Mouse (Mus musculus) testis, adult 2 months (tissue): ENCODE data around the gene Vps13a. TPM values are rescaled to one million over a fixed set of nuclear protein-coding genes. Genes with fewer than 3 reads are reported as not detected.

Experiments
- H3K27ac ChIP-seq: fragments of 200-500 bp; 2 replicates; pipeline ENCODE4 v1.5.1; 2012; ENCODE audit warnings: low read depth, low read length; ENCODE audit not compliant: control insufficient read depth, insufficient read depth
- H3K27me3 ChIP-seq: fragments of 200-500 bp; 2 replicates; pipeline ENCODE4 v1.6.1; 2012; ENCODE audit warnings: mild to moderate bottlenecking, low read length, moderate library complexity; ENCODE audit not compliant: control insufficient read depth, insufficient read depth
- H3K36me3 ChIP-seq: fragments of 200-500 bp; 2 replicates; pipeline ENCODE4 v1.6.1; 2012; ENCODE audit warnings: mild to moderate bottlenecking, low read length; ENCODE audit not compliant: control insufficient read depth, insufficient read depth
- H3K4me1 ChIP-seq: fragments of 200-500 bp; 2 replicates; pipeline ENCODE4 v1.6.1; 2012; ENCODE audit warnings: low read length; ENCODE audit not compliant: control insufficient read depth, insufficient read depth
- H3K4me3 ChIP-seq: fragments of 200-500 bp; 2 replicates; pipeline ENCODE4 v1.5.1; 2012; ENCODE audit warnings: low read depth, mild to moderate bottlenecking, low read length, moderate library complexity, mixed read lengths; ENCODE audit not compliant: control insufficient read depth
- CTCF ChIP-seq: fragments of 200-500 bp; IDR thresholded peaks from 2 replicates; pipeline ENCODE4 v1.5.1; 2012; ENCODE audit warnings: low read depth, mild to moderate bottlenecking, inconsistent platforms, low read length, moderate library complexity; ENCODE audit not compliant: control insufficient read depth, insufficient read depth, insufficient replicate concordance
- POLR2A ChIP-seq: fragments of 200-500 bp; IDR thresholded peaks from 2 replicates; pipeline ENCODE4 v1.6.1; 2012; ENCODE audit warnings: low read depth, mild to moderate bottlenecking, inconsistent platforms, low read length, moderate library complexity; ENCODE audit not compliant: control insufficient read depth
- polyA plus RNA-seq: library from polyadenylated mRNA; depleted of rRNA; stranded (reverse); fragments of >200 nt; gene quantifications from 2 replicates; pipeline ENCODE4 v1.2.3, GENCODE M21; 2012; rRNA removed

Vps13a gene
- 18.2 and 23.4 TPM in 2 replicates for polyA plus RNA-seq

- no peaks in the 10 kb centered on the region for H3K36me3 ChIP-seq
- peak within 1 kb of the TSS; percentile 92 for H3K27ac ChIP-seq
- peaks cover 9% of the 10 kb centered on the region; the same call in 1 of the 2 replicates for H3K4me1 ChIP-seq
- no peak for TF ChIP-seq CTCF
- peak; percentile 66 for TF ChIP-seq POLR2A
- H3K4me3 ChIP-seq, result peak within 1 kb of the TSS; percentile 87
- H3K27me3 ChIP-seq, result no peaks in the 10 kb centered on the region
Observed at GRCm38 (mm10) chr19:16780790-16781384, at the start of gene Vps13a. TSS of gene Vps13a (minus strand) at chr19:16780933.

DNA sequence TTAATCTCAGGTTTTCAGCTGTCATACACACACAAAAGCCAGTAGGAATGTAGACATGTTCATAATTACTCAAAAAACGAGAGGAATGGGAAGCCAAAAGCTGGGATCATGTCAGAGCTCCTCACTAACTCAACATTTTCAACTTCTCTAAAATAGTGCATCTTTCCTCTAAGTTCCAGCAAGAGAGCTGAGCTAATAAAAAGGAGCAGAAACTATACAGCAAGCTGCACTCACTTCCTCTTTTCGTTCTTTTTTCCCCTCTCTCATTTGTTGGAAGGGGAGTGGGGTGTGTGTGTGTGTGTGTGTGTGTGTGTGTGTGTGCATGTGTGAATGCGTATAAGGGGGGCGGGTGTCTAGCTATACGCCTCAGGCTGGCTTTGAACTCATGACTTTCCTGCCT, 46.9 kb upstream of the Vps13a start:
- Histone ChIP-seq H3K27me3 (no peaks in the 10 kb centered on the region), H3K36me3 (no peaks in the 10 kb centered on the region), H3K4me3 (no peak overlapping the region), H3K4me1 (no peaks in the 10 kb centered on the region), H3K27ac (no peak overlapping the region)
- TF ChIP-seq POLR2A (no peak), CTCF (no peak)

DNA sequence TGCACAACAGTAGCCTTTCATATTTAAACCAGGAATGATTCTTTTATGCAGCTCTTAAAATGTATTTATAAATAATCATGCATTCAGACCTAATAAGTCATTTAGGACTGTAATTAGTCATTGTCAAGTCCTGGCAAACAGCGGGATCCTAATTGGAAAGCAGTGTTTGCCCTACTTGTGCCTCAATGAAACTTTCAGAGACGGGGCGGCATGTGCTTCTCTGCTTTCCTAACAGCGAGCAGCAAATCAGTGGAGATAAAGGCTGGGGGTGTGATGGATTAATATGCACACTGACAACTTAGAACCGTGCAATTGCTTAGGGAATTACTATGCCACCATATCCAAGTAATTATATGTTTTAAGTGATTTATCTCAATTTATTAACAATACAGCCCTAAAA, 44.5 kb upstream of the Vps13a start:
- H3K27ac ChIP-seq, result no peak overlapping the region
- H3K27me3 ChIP-seq, result no peaks in the 10 kb centered on the region
- no peaks in the 10 kb centered on the region for H3K4me1 ChIP-seq
- H3K36me3 ChIP-seq, result no peaks in the 10 kb centered on the region
- TF ChIP-seq POLR2A, result no peak
- TF ChIP-seq CTCF, result no peak
- no peak overlapping the region for H3K4me3 ChIP-seq

DNA sequence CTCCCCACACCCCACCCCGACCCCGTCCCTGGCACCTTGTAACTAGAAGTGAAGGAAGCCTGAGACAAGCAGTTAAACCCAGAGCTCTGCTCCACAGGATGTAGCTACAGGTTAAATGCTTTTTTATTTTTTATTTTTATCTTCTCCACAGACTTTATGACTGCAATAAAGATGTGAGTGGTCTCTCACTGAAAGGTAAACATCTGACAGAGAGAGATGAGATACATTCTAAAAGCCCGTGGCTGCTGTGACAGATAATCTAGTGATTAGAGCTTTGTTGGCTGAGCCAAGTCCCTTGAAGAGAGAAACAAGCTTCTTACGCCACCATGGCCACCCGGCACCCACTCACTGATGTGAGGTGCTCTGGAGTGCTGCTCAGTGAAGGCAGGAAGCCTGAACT, 34.1 kb upstream of the Vps13a start:
- no peak overlapping the region for H3K27ac ChIP-seq
- H3K4me3 ChIP-seq, result no peak overlapping the region
- H3K36me3 ChIP-seq, result no peaks in the 10 kb centered on the region
- no peaks in the 10 kb centered on the region for H3K27me3 ChIP-seq
- peaks cover 7% of the 10 kb centered on the region for H3K4me1 ChIP-seq
- TF ChIP-seq CTCF (no peak), POLR2A (no peak)

GRCm38 (mm10) chr19:16813306-16813705, 32.6 kb upstream of the Vps13a start:
- Histone ChIP-seq H3K27ac (no peak overlapping the region), H3K4me3 (no peak overlapping the region), H3K27me3 (no peaks in the 10 kb centered on the region), H3K36me3 (no peaks in the 10 kb centered on the region), H3K4me1 (peaks cover 10% of the 10 kb centered on the region)
- no peak for TF ChIP-seq CTCF
- TF ChIP-seq POLR2A, result no peak

GRCm38 (mm10) chr19:16812072-16812608, 31.4 kb upstream of the Vps13a start:
- Histone ChIP-seq H3K4me1 (peaks cover 10% of the 10 kb centered on the region), H3K27ac (no peak overlapping the region), H3K27me3 (no peaks in the 10 kb centered on the region), H3K4me3 (no peak overlapping the region), H3K36me3 (no peaks in the 10 kb centered on the region)
- TF ChIP-seq POLR2A, result no peak
- no peak for TF ChIP-seq CTCF

DNA sequence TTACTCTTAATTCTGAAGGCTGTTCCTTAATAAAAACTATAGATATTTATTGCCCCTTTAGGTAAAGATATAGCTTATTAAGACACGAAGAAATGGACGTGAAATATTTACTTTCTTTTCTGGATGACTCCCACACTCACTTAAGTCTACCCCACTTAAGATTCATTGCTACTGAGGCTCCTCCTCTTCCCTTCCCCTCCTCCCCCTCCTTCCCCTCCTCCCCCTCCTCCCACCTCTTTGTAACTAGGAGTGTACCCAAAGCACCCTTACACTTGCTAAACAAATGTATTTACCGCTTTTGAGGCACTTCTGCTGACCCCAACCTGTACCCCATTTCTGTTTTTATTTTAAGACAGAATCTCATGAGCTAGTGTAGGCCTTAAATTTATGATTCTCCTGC, 24.4 kb upstream of the Vps13a start:
- TF ChIP-seq POLR2A (no peak), CTCF (no peak)
- no peaks in the 10 kb centered on the region for H3K27me3 ChIP-seq
- H3K36me3 ChIP-seq, result no peaks in the 10 kb centered on the region
- H3K4me1 ChIP-seq, result peaks cover 3% of the 10 kb centered on the region
- no peak overlapping the region for H3K27ac ChIP-seq
- no peak overlapping the region for H3K4me3 ChIP-seq

DNA sequence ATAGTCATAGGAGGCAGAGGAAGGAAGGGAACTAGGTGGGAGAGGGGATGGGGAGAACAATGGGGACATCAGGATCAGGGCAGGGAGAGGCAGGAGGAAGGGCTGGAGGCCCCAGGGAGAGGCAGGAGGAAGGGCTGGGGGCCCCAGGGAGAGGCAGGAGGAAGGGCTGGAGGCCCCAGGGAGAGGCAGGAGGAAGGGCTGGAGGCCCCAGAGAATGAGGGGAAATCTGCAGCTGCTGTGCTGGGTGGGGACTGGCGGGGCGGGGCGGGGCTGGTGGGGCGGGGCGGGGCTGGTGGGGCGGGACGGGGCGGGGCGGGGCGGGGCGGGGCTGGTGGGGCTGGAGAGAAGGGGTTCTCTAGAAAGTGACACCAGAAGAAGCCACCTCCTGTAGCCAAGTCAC, 23.8 kb upstream of the Vps13a start:
- no peak for TF ChIP-seq POLR2A
- no peak for TF ChIP-seq CTCF
- Histone ChIP-seq H3K27ac (no peak overlapping the region), H3K36me3 (no peaks in the 10 kb centered on the region), H3K4me3 (no peak overlapping the region), H3K27me3 (no peaks in the 10 kb centered on the region), H3K4me1 (peaks cover 3% of the 10 kb centered on the region)
